Mouse (Mus musculus) colon, adult 2 months (tissue): ENCODE data around the gene Olfr1026. TPM values are rescaled to one million over a fixed set of nuclear protein-coding genes. Genes with fewer than 3 reads are reported as not detected.

Source experiments
- polyA plus RNA-seq: library from polyadenylated mRNA; depleted of rRNA; stranded (reverse); fragments of >200 nt; gene quantifications from 2 replicates; pipeline ENCODE4 v1.2.3, GENCODE M21; 2012; rRNA removed

The Olfr1026 gene
- polyA plus RNA-seq: not detected in 2 replicates

DNA sequence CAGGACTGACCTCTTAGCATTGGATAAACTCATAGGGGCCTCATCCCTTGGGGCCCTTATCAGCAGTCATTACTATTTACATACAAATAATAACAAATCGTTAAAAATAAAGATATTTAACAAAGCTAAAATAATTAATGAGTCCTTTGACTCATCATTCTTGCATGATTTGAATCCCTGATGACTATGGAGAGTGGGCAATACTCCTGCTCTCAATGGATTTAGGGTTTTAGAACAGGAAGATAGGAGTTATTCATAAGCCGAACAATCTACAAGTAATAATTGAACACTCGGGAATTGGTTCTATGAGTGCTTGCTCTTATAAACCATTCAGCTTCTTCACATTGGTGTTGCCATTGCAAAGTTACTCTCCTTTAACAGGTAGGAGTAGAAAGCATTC is at the start of gene Olfr1026:
Olfr1026 (plus strand) TSS at position 301 of the 400 bp plus-strand sequence.

DNA sequence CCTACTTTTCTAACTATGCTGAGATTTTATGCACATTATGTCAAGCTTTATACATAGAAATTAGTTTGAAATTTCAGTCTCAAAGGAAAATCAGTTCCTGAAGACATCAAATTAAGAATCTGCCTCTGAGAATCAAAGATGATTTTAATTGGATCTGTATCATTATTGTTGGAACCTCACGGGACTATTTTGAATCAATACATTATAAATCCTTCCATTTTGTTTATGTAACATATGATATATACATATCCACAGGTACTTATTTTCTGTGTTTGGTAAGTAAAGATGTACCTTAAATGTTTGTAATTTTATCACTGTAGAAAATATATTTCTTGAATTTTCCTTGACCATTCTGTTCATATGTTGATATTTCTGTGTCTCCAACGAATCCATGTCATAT is 36.0 kb upstream of the Olfr1026 start, which contains the start of gene Olfr1023:
Olfr1023 (plus strand) TSS at position 301 of the 400 bp plus-strand sequence.

GRCm38 (mm10) chr2:85904952-85905351 is 16.4 kb upstream of the Olfr1026 start, which contains the start of gene Olfr1024:
Olfr1024 (minus strand) TSS chr2:85905052.

GRCm38 (mm10) chr2:85914893-85915292 is 6.5 kb upstream of the Olfr1026 start, which contains the start of gene Olfr1025-ps1:
Olfr1025-ps1 (plus strand) TSS chr2:85915193.

DNA sequence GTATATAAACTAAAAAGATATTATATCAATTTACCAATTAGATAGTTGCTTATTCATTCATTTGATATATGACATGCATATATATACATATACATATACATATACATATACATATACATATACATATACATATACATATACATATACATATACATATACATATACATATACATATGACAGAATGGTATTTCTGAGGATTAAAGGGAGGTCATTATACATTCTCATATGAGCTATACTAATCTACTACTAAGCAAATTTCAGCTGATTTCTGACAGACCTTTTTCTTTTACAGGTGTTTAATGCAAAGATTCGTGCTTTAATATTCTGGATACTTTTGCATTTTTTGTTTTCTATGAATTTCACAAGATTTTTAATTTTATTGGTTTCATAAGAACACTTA is 28.8 kb downstream of the Olfr1026 start, which contains the start of gene Olfr1028:
Olfr1028 (plus strand) TSS at position 301 of the 400 bp plus-strand sequence.

DNA sequence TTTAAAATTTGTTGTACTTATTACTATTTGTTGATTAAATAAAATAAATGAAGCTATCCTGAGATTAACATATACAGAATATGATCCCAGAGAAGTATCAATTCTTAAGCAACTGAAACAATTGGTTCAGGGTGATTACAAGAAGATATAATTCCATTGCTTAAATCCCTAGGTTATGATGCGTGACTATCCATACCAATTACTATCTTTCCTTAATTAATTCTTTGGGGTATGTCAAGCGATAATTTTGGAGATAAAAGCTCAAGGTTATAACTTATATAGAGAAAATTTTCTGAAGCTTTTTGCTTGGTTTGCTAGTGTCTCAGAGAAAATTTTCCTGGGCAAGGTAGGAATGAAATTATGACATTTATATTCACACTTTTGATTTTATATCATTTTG is 52.2 kb downstream of the Olfr1026 start, which contains the start of gene Olfr1029:
Olfr1029 (plus strand) TSS at position 301 of the 400 bp plus-strand sequence.

Other genes with a start within 250 kb of the Olfr1026 start
- not detected in 2 replicates for gene Olfr1006, start 242.8 kb upstream of the Olfr1026 start, polyA plus RNA-seq
- not detected in 2 replicates for gene Olfr1008, start 232.1 kb upstream of the Olfr1026 start, polyA plus RNA-seq
- gene Olfr1009, start 206.1 kb upstream of the Olfr1026 start, polyA plus RNA-seq: not detected in 2 replicates
- not detected in 2 replicates for gene Olfr1012, start 158.8 kb upstream of the Olfr1026 start, polyA plus RNA-seq
- gene Olfr1013, start 154.5 kb upstream of the Olfr1026 start, polyA plus RNA-seq: not detected in 2 replicates
- not detected in 2 replicates for gene Olfr1014, start 148.8 kb upstream of the Olfr1026 start, polyA plus RNA-seq
- not detected in 2 replicates for gene Olfr1015, start 139.5 kb upstream of the Olfr1026 start, polyA plus RNA-seq
- gene Olfr1016, start 119.0 kb upstream of the Olfr1026 start, polyA plus RNA-seq: not detected in 2 replicates
- not detected in 2 replicates for gene Olfr1018, start 103.1 kb upstream of the Olfr1026 start, polyA plus RNA-seq
- gene Olfr1019, start 76.1 kb upstream of the Olfr1026 start, polyA plus RNA-seq: not detected in 2 replicates
- gene Olfr1020, start 74.5 kb upstream of the Olfr1026 start, polyA plus RNA-seq: not detected in 2 replicates
- gene Olfr1022, start 53.0 kb upstream of the Olfr1026 start, polyA plus RNA-seq: not detected in 2 replicates
- gene Olfr1023, start 35.9 kb upstream of the Olfr1026 start, polyA plus RNA-seq: not detected in 2 replicates
- not detected in 2 replicates for gene Olfr1024, start 16.5 kb upstream of the Olfr1026 start, polyA plus RNA-seq
- gene Olfr1025-ps1, start 6.4 kb upstream of the Olfr1026 start, polyA plus RNA-seq: not detected in 2 replicates
- not detected in 2 replicates for gene Olfr1028, start 28.9 kb downstream of the Olfr1026 start, polyA plus RNA-seq
- not detected in 2 replicates for gene Olfr1029, start 52.3 kb downstream of the Olfr1026 start, polyA plus RNA-seq
- not detected in 2 replicates for gene Olfr1030, start 57.7 kb downstream of the Olfr1026 start, polyA plus RNA-seq
- not detected in 2 replicates for gene Olfr1031, start 68.7 kb downstream of the Olfr1026 start, polyA plus RNA-seq
- gene Olfr1032, start 84.0 kb downstream of the Olfr1026 start, polyA plus RNA-seq: not detected in 2 replicates
- gene Olfr1033, start 99.1 kb downstream of the Olfr1026 start, polyA plus RNA-seq: 0.08 and 0.14 TPM in 2 replicates
- gene Olfr1034, start 124.3 kb downstream of the Olfr1026 start, polyA plus RNA-seq: 0.03 TPM in 1 of 2 replicates, not detected in the other
- not detected in 2 replicates for gene Olfr1036, start 152.4 kb downstream of the Olfr1026 start, polyA plus RNA-seq
- gene Olfr1037, start 165.8 kb downstream of the Olfr1026 start, polyA plus RNA-seq: not detected in 2 replicates
- gene Olfr1039, start 214.4 kb downstream of the Olfr1026 start, polyA plus RNA-seq: not detected in 2 replicates
- gene Olfr1040, start 225.2 kb downstream of the Olfr1026 start, polyA plus RNA-seq: not detected in 2 replicates
- not detected in 2 replicates for gene Olfr1042, start 240.3 kb downstream of the Olfr1026 start, polyA plus RNA-seq
- gene Olfr1043, start 246.0 kb downstream of the Olfr1026 start, polyA plus RNA-seq: not detected in 2 replicates